Mouse (Mus musculus) cerebellum, adult 2 months (tissue): ENCODE measurements around the gene Gm28729. TPM values are rescaled to one million over a fixed set of nuclear protein-coding genes. Genes with fewer than 3 reads are reported as not detected.

Experiments used
- DNase-seq, 2 experiments: peaks; one replicate each; pipeline ENCODE4 v3.0.0; 2021
- H3K27ac ChIP-seq: fragments of 200-500 bp; 2 replicates; pipeline ENCODE4 v1.5.1; 2012; ENCODE audit warnings: low read length, control low read depth, inconsistent platforms; ENCODE audit not compliant: insufficient read depth
- H3K27me3 ChIP-seq: fragments of 200-500 bp; 2 replicates; pipeline ENCODE4 v1.6.1; 2012; ENCODE audit warnings: inconsistent platforms, mild to moderate bottlenecking, low read length, moderate library complexity; ENCODE audit not compliant: control insufficient read depth, insufficient read depth
- H3K4me1 ChIP-seq: fragments of 200-500 bp; 2 replicates; pipeline ENCODE4 v1.6.1; 2011; ENCODE audit warnings: low read length; ENCODE audit not compliant: control insufficient read depth, insufficient read depth
- H3K4me3 ChIP-seq: fragments of 200-500 bp; replicated peaks from 2 replicates; pipeline ENCODE3; 2011; ENCODE audit warnings: mild to moderate bottlenecking, low read depth, low read length, control low read depth; ENCODE audit not compliant: insufficient read depth
- CTCF ChIP-seq: fragments of 200-500 bp; IDR thresholded peaks from 2 replicates; pipeline ENCODE4 v1.5.1; 2011; ENCODE audit warnings: low read depth, mild to moderate bottlenecking, control low read depth, low read length, moderate library complexity, borderline replicate concordance; ENCODE audit not compliant: insufficient read depth
- POLR2A ChIP-seq: fragments of 200-500 bp; IDR thresholded peaks from 2 replicates; pipeline ENCODE4 v1.6.1; 2011; ENCODE audit warnings: low read length, control low read depth, borderline replicate concordance; ENCODE audit not compliant: insufficient read depth
- WGBS: fragments of 180-500 bp; shearing (Covaris S2); methylation state at CpG from one replicate; pipeline ENCODE4 v1.1.7; 2018; 5-methylcytosine and 5-hydroxymethylcytosine counted together
- polyA plus RNA-seq: library from polyadenylated mRNA; depleted of rRNA; stranded (reverse); fragments of >200 nt; gene quantifications from 2 replicates; pipeline ENCODE4 v1.2.3, GENCODE M21; 2012; rRNA removed

Gene Gm28729
- polyA plus RNA-seq, 1 experiment = 0.21 TPM

- TF ChIP-seq CTCF (no peak), POLR2A (no peak)
- Histone ChIP-seq H3K4me3 (no peak overlapping the region), H3K4me1 (no peaks in the 10 kb centered on the region), H3K27me3 (no peaks in the 10 kb centered on the region), H3K27ac (no peak overlapping the region)
- no peak for DNase-seq
- WGBS = 68% methylated on average over 9 of the region's 9 CpGs
Measured at GRCm38 (mm10) chr9:96449514-96449913, 75.5 kb downstream of the Gm28729 start.

GRCm38 (mm10) chr9:96445351-96445750 lies 79.7 kb downstream of the Gm28729 start:
- Histone ChIP-seq H3K4me3 (no peak overlapping the region), H3K27ac (no peak overlapping the region), H3K4me1 (no peaks in the 10 kb centered on the region), H3K27me3 (no peaks in the 10 kb centered on the region)
- TF ChIP-seq POLR2A = no peak
- TF ChIP-seq CTCF = no peak
- no peak for DNase-seq
- 79% methylated on average over 4 of the region's 4 CpGs for WGBS

GRCm38 (mm10) chr9:96442081-96442480 lies 83.0 kb downstream of the Gm28729 start:
- TF ChIP-seq POLR2A (no peak), CTCF (no peak)
- peak in 1 of 2 experiments; percentile 7 for DNase-seq
- no peak overlapping the region for H3K4me3 ChIP-seq
- 32% methylated on average over 10 of the region's 10 CpGs for WGBS
- H3K27ac ChIP-seq = no peak overlapping the region
- H3K27me3 ChIP-seq = no peaks in the 10 kb centered on the region
- H3K4me1 ChIP-seq = peaks cover 4% of the 10 kb centered on the region; the same call in 1 of the 2 replicates

GRCm38 (mm10) chr9:96438334-96438871 lies 86.7 kb downstream of the Gm28729 start:
- 11% methylated on average over 8 of the region's 8 CpGs for WGBS
- Histone ChIP-seq H3K27me3 (no peaks in the 10 kb centered on the region), H3K27ac (no peak overlapping the region), H3K4me3 (peak overlapping the region; percentile 45), H3K4me1 (peaks cover 4% of the 10 kb centered on the region; the same call in 1 of the 2 replicates)
- DNase-seq = peak; percentile 22 to 34
- no peak for TF ChIP-seq CTCF
- no peak for TF ChIP-seq POLR2A

GRCm38 (mm10) chr9:96437805-96438333 lies 87.2 kb downstream of the Gm28729 start:
- no peaks in the 10 kb centered on the region for H3K27me3 ChIP-seq
- under 1% methylated on average over 25 of the region's 25 CpGs for WGBS
- no peak for TF ChIP-seq POLR2A
- no peak for TF ChIP-seq CTCF
- peak overlapping the region; percentile 45 for H3K4me3 ChIP-seq
- peaks cover 4% of the 10 kb centered on the region; the same call in 1 of the 2 replicates for H3K4me1 ChIP-seq
- H3K27ac ChIP-seq = no peak overlapping the region
- peak; percentile 34 to 47 for DNase-seq

DNA sequence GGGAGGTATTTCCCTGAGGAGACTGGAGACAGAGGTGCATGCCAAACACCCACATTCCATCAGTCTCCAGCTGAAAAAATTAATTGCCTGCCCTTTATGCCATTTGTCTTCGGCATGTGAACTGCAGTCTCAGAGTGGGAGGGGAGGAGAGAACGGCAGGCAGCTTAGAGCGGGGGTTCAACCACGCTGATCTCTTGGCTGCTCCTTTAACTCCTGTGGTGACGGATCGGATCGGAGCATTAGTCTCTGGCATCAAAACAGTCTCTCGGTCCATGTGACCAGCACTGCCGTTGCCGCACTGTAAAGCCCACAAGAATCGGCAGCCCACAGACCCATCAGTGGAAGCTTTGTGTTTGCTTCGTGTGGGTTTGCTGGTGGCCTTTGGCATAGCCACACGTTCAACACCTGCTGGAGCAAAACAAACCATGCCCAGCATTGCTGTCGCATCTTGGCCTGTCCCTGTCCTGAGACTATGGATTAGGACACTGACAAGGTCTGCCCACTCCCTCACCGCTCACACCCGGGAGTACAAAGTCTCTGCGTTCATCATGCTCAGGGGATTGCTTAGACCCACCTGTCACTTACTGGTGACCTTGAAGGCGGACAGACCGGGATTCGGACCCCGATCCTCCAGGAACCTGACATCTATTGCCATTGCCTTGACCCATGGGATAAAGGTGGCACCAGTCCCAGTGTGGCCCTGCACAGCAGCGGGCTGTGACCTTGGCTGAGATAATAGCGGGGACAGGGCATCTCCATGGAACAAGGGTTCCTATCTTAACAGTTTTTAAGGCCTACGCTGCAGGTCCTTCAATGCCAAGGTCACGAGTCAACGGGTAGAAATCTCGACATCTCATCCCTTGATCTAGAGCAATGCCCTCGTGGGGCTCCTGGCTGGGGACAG lies 87.9 kb downstream of the Gm28729 start:
- no peak overlapping the region for H3K27ac ChIP-seq
- DNase-seq = no peak
- 23% methylated on average over 28 of the region's 28 CpGs for WGBS
- TF ChIP-seq CTCF (peak; percentile 15; the same call in 1 of the 2 replicates), POLR2A (no peak)
- H3K27me3 ChIP-seq = no peaks in the 10 kb centered on the region
- H3K4me3 ChIP-seq = peak overlapping the region; percentile 45
- peaks cover 4% of the 10 kb centered on the region; the same call in 1 of the 2 replicates for H3K4me1 ChIP-seq

Other genes starting within 250 kb of the Gm28729 start
- gene Atp1b3, start 160.8 kb downstream of the Gm28729 start, polyA plus RNA-seq = 179 and 202 TPM in 2 replicates
- gene Rnf7, start 46.6 kb downstream of the Gm28729 start, polyA plus RNA-seq = 326 and 346 TPM in 2 replicates
- 8.3 and 9.3 TPM in 2 replicates for gene Rasa2, start 106.4 kb upstream of the Gm28729 start, polyA plus RNA-seq
- gene Zbtb38, start 227.6 kb upstream of the Gm28729 start, polyA plus RNA-seq = 19.2 and 21.5 TPM in 2 replicates